Mouse (Mus musculus) hindbrain, embryonic 13.5 days (tissue): Measurements from ENCODE around the gene Pcgf2. TPM values are rescaled to one million over a fixed set of nuclear protein-coding genes. Genes with fewer than 3 reads are reported as not detected.
"Not testable (repeated sequence)": the region's sequence is repeated elsewhere in the genome, so short reads cannot be mapped to it uniquely, and the experiment has no call there.

Experiments
- ATAC-seq: fragments of 200-750 bp; cut with Nextera tagmentation; 2 replicates; pipeline ENCODE4 v1.8.0; 2017; ENCODE audit warnings: moderate TSS enrichment; ENCODE audit not compliant: low FRiP score
- H3K27ac ChIP-seq: fragments of 300-500 bp; sonication (generic); 2 replicates; pipeline ENCODE4 v1.5.1; 2015; ENCODE audit warnings: inconsistent platforms, mild to moderate bottlenecking, moderate library complexity
- H3K27me3 ChIP-seq: fragments of 300-500 bp; sonication (generic); 2 replicates; pipeline ENCODE4 v1.6.1; 2015; ENCODE audit warnings: mild to moderate bottlenecking, inconsistent platforms
- H3K36me3 ChIP-seq: fragments of 300-500 bp; sonication (generic); 2 replicates; pipeline ENCODE4 v1.6.1; 2015; ENCODE audit warnings: mild to moderate bottlenecking, inconsistent platforms
- H3K4me1 ChIP-seq: fragments of 300-500 bp; sonication (generic); replicated peaks from 2 replicates; pipeline ENCODE4 v1.6.1; 2015; ENCODE audit warnings: inconsistent platforms
- H3K4me2 ChIP-seq: fragments of 300-500 bp; sonication (generic); 2 replicates; pipeline ENCODE4 v1.6.1; 2015; ENCODE audit warnings: inconsistent platforms, mild to moderate bottlenecking, moderate library complexity
- H3K4me3 ChIP-seq: fragments of 300-500 bp; sonication (generic); 2 replicates; pipeline ENCODE4 v1.5.1; 2015; ENCODE audit warnings: mild to moderate bottlenecking, inconsistent platforms
- H3K9ac ChIP-seq: fragments of 300-500 bp; sonication (generic); 2 replicates; pipeline ENCODE4 v1.6.1; 2015; ENCODE audit warnings: mild to moderate bottlenecking, inconsistent platforms
- H3K9me3 ChIP-seq: fragments of 300-500 bp; sonication (generic); 2 replicates; pipeline ENCODE4 v1.6.1; 2016; ENCODE audit warnings: inconsistent platforms
- WGBS: fragments of 180-500 bp; shearing (Covaris S2); methylation state at CpG from one replicate; pipeline ENCODE4 v1.1.7; 2015; 5-methylcytosine and 5-hydroxymethylcytosine counted together
- polyA plus RNA-seq: library from polyadenylated mRNA; unstranded; fragments of >200 nt; fragmentation: Nextera tagmentation; extraction: Ambion mirVana; gene quantifications from 2 replicates; pipeline ENCODE4 v1.2.1, GENCODE M21; 2015

Gene Pcgf2
- polyA plus RNA-seq, 1 experiment from 2014 or later = 26.2 TPM

- ATAC-seq = no peak
- peaks cover 29% of the 10 kb centered on the region for H3K27me3 ChIP-seq
- 2% methylated on average over 21 of the region's 21 CpGs for WGBS
- peak overlapping the region; percentile 50 for H3K4me2 ChIP-seq
- H3K36me3 ChIP-seq = peaks cover 21% of the 10 kb centered on the region
- H3K4me3 ChIP-seq = peak overlapping the region; percentile 87
- peak overlapping the region; percentile 86; the same call in 1 of the 2 replicates for H3K9ac ChIP-seq
- H3K4me1 ChIP-seq = peaks cover 49% of the 10 kb centered on the region
- H3K27ac ChIP-seq = no peak overlapping the region
- no peaks in the 10 kb centered on the region for H3K9me3 ChIP-seq
Measured at GRCm38 (mm10) chr11:97662207-97662892, 37.9 kb downstream of the Pcgf2 start.

GRCm38 (mm10) chr11:97661648-97662133 is 38.6 kb downstream of the Pcgf2 start:
- H3K9me3 ChIP-seq = no peaks in the 10 kb centered on the region
- H3K27me3 ChIP-seq = peaks cover 29% of the 10 kb centered on the region
- ATAC-seq = no peak
- H3K4me2 ChIP-seq = peak overlapping the region; percentile 50
- no peak overlapping the region for H3K9ac ChIP-seq
- peaks cover 49% of the 10 kb centered on the region for H3K4me1 ChIP-seq
- no peak overlapping the region for H3K27ac ChIP-seq
- peaks cover 14% of the 10 kb centered on the region for H3K36me3 ChIP-seq
- WGBS = 0% methylated on average over 19 of the region's 20 CpGs
- peak overlapping the region; percentile 87 for H3K4me3 ChIP-seq

GRCm38 (mm10) chr11:97660734-97661647 is 39.3 kb downstream of the Pcgf2 start:
- H3K27ac ChIP-seq = no peak overlapping the region
- peak overlapping the region; percentile 87 for H3K4me3 ChIP-seq
- WGBS = 2% methylated on average over 27 of the region's 27 CpGs
- no peak for ATAC-seq
- peaks cover 49% of the 10 kb centered on the region for H3K4me1 ChIP-seq
- H3K9ac ChIP-seq = peak overlapping the region; percentile 87
- no peaks in the 10 kb centered on the region for H3K9me3 ChIP-seq
- peak overlapping the region; percentile 82 for H3K4me2 ChIP-seq
- peaks cover 8% of the 10 kb centered on the region for H3K36me3 ChIP-seq
- peaks cover 29% of the 10 kb centered on the region for H3K27me3 ChIP-seq

DNA sequence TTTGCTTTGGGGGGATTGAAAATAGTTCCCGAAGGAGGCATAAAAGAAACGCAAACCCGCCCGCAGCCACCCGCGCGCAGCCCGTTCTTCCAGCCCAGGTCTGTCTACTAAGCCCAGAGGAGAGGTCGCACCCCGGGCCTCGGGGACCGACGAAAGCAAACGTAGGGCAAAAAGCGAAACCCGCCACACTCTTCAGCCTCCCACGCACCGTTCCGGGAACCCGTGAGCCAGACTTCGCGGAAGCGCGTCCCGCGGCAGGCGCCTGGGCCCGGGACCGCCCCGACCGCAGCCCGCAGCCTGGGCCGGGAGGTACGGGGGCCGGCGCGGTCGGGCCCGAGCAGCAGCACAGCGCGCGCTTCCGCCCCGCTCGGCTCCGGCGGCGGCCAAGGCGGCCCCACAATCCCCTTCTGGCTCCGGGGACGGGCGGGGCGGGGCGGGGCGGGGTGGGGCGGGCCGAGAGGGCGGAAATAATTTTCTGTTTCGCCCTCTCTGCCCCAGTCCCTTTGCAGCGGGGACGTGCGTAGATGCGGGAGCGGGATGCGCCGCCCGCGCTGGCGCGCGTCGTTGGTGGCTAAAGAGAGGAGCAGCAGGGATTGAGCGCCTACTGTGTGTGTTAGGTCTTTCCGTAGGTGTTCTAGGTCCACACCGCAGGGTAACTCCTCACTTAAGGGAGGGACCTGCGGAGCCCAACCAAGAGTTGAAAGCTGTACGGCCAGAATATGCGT is 40.1 kb downstream of the Pcgf2 start:
- Histone ChIP-seq H3K27me3 (peaks cover 29% of the 10 kb centered on the region), H3K4me1 (peaks cover 43% of the 10 kb centered on the region), H3K27ac (peak overlapping the region; percentile 66; the same call in 1 of the 2 replicates), H3K36me3 (no peaks in the 10 kb centered on the region; the same call in 1 of the 2 replicates), H3K9me3 (no peaks in the 10 kb centered on the region), H3K4me2 (peak overlapping the region; percentile 82), H3K9ac (peak overlapping the region; percentile 87), H3K4me3 (peak overlapping the region; percentile 87)
- ATAC-seq = peak; percentile 82
- under 1% methylated on average over 64 of the region's 78 CpGs for WGBS

DNA sequence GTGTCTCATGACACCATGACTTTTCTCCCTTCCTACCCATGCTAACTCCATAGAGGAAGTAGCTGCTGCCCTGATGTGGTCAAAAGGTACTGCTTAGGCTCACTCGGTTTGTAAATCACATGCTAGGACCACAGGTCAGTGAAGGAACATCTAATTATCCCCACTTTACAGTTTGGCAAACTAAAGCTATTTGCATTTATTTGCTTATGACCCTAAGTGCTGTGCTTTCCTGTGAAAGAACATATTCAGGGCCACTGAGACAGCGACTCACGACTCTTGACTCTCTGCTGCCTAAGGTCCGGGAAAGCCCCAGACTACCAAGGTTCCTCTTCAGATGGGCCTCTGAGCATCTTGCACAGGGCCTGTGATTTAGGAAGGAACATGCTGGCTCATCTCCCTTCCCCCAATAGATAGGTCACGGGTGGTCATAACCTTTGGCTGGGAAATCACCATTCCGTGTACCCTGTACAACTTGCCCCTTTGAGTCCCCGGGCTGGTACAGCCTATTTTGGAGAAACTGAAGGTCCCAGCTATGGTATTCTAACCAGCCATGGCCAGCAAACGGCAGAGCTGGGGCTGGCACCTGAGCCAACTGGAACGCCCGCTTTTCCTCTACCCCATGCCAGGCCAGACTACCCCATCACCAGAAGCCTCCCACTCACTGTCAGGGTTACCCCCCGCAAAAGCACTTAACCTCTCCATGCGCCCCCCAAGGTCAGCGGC is 40.9 kb downstream of the Pcgf2 start:
- peak overlapping the region; percentile 82 for H3K4me2 ChIP-seq
- H3K9me3 ChIP-seq = no peaks in the 10 kb centered on the region
- peak overlapping the region; percentile 87 for H3K4me3 ChIP-seq
- H3K9ac ChIP-seq = peak overlapping the region; percentile 87
- peak overlapping the region; percentile 66; the same call in 1 of the 2 replicates for H3K27ac ChIP-seq
- WGBS = 14% methylated on average over 13 of the region's 13 CpGs
- H3K4me1 ChIP-seq = peaks cover 36% of the 10 kb centered on the region
- peaks cover 29% of the 10 kb centered on the region for H3K27me3 ChIP-seq
- H3K36me3 ChIP-seq = no peaks in the 10 kb centered on the region
- ATAC-seq = peak; percentile 9

DNA sequence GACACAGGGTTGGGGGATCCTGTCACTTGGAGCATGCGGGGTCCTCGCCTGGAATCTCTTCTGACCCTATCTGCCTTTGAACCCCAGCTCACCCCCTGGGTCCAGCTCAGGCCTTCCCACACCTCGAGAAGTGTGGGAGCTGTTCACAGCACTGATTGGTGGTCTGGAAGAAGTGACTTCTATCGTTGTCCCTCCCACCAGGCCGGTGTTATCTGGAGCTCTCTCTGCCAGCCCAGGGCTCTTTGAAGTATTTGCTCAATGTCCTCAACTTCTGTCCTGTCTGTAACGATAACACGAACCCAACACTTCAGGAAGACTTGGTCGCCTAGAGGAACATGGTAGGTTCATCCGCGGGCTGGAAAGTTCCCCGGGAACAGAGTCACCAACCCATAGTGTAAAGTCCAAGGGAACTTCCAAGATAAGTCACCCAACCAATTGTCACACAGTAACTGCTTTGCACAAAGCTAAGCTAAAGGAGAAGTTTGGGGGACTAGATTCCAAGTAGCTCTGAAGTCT is 41.5 kb downstream of the Pcgf2 start:
- Histone ChIP-seq H3K27ac (no peak overlapping the region), H3K4me1 (peaks cover 32% of the 10 kb centered on the region), H3K4me2 (peak overlapping the region; percentile 82), H3K4me3 (peak overlapping the region; percentile 87), H3K9me3 (no peaks in the 10 kb centered on the region), H3K36me3 (no peaks in the 10 kb centered on the region), H3K9ac (no peak overlapping the region), H3K27me3 (peaks cover 29% of the 10 kb centered on the region)
- no peak for ATAC-seq
- 72% methylated on average over 11 of the region's 11 CpGs for WGBS

- not testable (repeated sequence) for H3K4me3 ChIP-seq, H3K4me2 ChIP-seq, H3K9ac ChIP-seq, H3K9me3 ChIP-seq, H3K27ac ChIP-seq, ATAC-seq, H3K36me3 ChIP-seq
- 96% methylated on average over 6 of the region's 6 CpGs for whole genome bisulfite sequencing
- Histone ChIP-seq H3K27me3 (peaks cover 29% of the 10 kb centered on the region), H3K4me1 (peaks cover 32% of the 10 kb centered on the region)
Measured at GRCm38 (mm10) chr11:97657967-97658366, 42.3 kb downstream of the Pcgf2 start.

DNA sequence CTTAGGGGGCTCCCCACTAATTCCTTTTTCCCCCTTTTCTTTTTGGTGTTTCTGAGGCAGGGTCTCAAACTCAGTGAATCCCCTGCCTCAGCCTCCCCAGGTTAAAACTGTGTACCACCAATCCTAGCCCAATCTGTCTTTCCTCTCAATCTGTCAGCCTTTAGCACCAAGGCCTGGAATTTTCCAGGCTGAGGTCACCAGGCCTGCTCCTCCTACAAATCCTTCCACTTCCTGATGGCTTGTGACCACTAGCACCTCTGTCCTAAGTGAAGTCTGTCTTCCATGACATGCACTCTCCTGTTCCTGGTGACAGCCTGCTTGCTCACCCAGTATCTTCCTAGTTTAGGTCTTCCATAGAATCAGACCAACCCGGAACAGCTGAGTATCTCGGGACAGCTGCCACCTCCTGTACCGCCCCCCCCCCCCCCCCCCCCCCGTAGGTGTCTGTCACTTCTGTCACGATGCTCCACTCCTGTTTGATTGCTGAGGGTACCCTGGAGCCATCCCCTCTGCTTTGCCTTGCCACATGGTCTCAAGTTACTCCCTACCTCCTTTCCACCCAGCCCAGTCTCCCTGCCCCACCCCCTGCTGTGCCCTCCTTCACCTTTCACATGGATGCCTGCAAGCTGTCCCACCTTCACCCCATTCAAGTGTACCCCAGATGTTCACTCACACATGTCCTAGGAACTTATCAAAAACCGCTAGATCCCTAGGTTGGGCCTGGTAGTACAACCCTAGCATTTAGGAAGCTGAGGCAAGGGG is 42.9 kb downstream of the Pcgf2 start:
- Histone ChIP-seq H3K9me3 (no peaks in the 10 kb centered on the region), H3K4me1 (peaks cover 28% of the 10 kb centered on the region), H3K4me2 (no peak overlapping the region), H3K27me3 (peaks cover 25% of the 10 kb centered on the region), H3K4me3 (no peak overlapping the region), H3K36me3 (no peaks in the 10 kb centered on the region), H3K9ac (no peak overlapping the region), H3K27ac (no peak overlapping the region)
- no peak for ATAC-seq
- 35% methylated on average over 5 of the region's 6 CpGs for WGBS

GRCm38 (mm10) chr11:97656269-97656971 is 43.9 kb downstream of the Pcgf2 start:
- Histone ChIP-seq H3K36me3 (no peaks in the 10 kb centered on the region), H3K4me1 (peaks cover 19% of the 10 kb centered on the region), H3K4me2 (no peak overlapping the region), H3K9me3 (no peaks in the 10 kb centered on the region), H3K27ac (no peak overlapping the region), H3K4me3 (no peak overlapping the region), H3K9ac (no peak overlapping the region), H3K27me3 (peaks cover 15% of the 10 kb centered on the region)
- no peak for ATAC-seq
- 65% methylated on average over 14 of the region's 14 CpGs for WGBS

DNA sequence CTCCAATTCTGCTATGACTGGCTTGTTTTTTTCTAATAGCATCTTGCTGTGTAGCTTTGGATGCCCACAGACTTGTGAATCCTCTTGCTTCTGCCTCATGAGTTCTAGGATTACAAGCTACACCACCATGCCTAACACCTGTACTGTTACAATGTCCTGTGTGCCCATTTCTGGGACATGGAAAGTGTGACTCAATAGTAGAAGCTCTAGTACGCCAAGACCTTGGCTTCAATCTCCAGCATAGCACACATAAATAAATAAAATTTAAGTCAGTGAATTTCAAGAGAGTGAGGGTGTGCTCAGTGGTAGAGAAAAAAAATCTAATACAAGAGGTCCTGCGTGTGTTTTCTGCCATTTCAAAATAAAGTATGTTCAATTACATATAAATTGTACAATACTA is 46.1 kb downstream of the Pcgf2 start:
- 96% methylated on average over 2 of the region's 2 CpGs for WGBS
- H3K4me2 ChIP-seq = no peak overlapping the region
- H3K27me3 ChIP-seq = peaks cover 5% of the 10 kb centered on the region
- H3K36me3 ChIP-seq = no peaks in the 10 kb centered on the region
- H3K4me1 ChIP-seq = peaks cover 10% of the 10 kb centered on the region
- ATAC-seq = no peak
- H3K27ac ChIP-seq = no peak overlapping the region
- no peaks in the 10 kb centered on the region for H3K9me3 ChIP-seq
- H3K4me3 ChIP-seq = no peak overlapping the region
- no peak overlapping the region for H3K9ac ChIP-seq
